Mouse (Mus musculus): ENCODE data around the gene Coro1a. TPM values are rescaled to one million over a fixed set of nuclear protein-coding genes. Genes with fewer than 3 reads are reported as not detected.
A peak's percentile ranks its signal among the peaks of the same experiment; 100 is the strongest.

The Coro1a gene
- polyA plus RNA-seq, 1 experiment: 1,755 TPM

DNA sequence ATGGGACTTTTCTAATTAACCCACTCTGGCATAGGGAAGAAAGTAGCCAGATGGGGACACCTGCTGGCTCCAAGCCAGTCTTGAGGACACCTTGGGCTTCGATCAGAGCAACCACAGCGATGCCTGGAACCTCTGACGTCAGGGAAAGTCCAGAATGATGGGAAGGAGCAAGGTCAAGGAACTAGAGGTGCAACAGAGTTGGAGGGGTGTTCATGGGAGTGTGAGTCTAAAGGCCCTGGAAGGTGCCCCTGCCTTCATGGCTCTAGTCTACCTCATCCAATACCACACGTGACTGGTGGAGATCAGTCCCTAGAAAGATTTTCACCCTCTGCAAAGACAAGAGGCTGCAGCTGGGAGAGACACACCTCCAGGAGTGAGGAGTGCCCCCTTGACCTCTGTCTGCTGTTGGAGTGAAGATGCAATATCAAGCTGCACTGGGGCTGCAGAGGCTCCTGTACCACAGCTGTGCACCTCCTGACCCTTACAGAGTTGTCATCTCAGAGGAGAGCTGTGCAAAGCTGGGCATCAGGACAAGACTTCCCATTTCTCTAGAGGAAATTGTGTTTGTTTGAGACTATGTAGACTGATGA, 30.9 kb downstream of the Coro1a start:
- H3K36me3 ChIP-seq (ENCODE audit: control insufficient read depth, insufficient read depth, low read length): peaks cover 18% of the 10 kb centered on the region
- no peaks in the 10 kb centered on the region for H3K27me3 ChIP-seq (ENCODE audit: control insufficient read depth, insufficient read depth, low read length)
- H3K4me3 ChIP-seq (ENCODE audit: extremely low read depth, insufficient read depth, insufficient read length): no peak overlapping the region
- TF ChIP-seq CTCF (IDR thresholded peaks at IDR 0.05; ENCODE audit: extremely low read depth, insufficient read depth, insufficient read length, insufficient replicate concordance): no peak
- no peak for TF ChIP-seq POLR2A (IDR thresholded peaks at IDR 0.05; ENCODE audit: low read depth, low read length)
- H3K4me1 ChIP-seq (ENCODE audit: control insufficient read depth, insufficient read depth, insufficient read length): no peaks in the 10 kb centered on the region
- no peak for DNase-seq (ENCODE audit: low read depth in 1 of 2, low spot score in 2 of 2)
- 63% methylated on average over 4 of the region's 4 CpGs for WGBS
- H3K27ac ChIP-seq (ENCODE audit: insufficient read depth, low read length): 0 out of 2 replicates have a peak overlapping the region, but pooled peaks have one; percentile 24

DNA sequence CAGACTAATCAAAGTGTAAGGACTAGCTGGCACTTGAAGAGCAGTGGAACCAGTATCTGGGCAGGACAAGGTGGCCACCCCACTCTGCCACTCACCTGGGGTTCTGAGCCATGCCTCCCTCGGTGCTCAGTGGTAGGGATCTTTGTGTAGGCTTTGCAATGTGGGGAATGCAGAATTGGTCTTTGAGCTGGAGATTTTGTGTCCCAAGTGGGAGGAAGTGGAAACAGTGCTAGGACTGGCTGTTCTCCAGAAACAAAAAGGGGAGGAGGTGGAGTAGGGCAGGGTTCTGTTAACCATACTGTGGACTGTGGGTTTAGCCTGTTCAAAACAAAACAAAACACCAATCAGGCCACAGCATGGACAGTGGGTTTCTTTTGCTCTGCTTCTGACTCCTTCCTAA, 31.4 kb downstream of the Coro1a start, which contains the start of gene Sult1a1:
Gene Sult1a1 (minus strand): TSS at position 226 of the 400 bp plus-strand sequence.
- Histone ChIP-seq H3K4me3 (ENCODE audit: extremely low read depth, insufficient read depth, insufficient read length) (peak within 1 kb of the TSS; percentile 12; the same call in 1 of the 2 replicates), H3K27me3 (ENCODE audit: control insufficient read depth, insufficient read depth, low read length) (no peaks in the 10 kb centered on the region), H3K27ac (ENCODE audit: insufficient read depth, low read length) (peak within 1 kb of the TSS; percentile 67; the same call in 1 of the 2 replicates), H3K4me1 (ENCODE audit: control insufficient read depth, insufficient read depth, insufficient read length) (no peaks in the 10 kb centered on the region), H3K36me3 (ENCODE audit: control insufficient read depth, insufficient read depth, low read length) (peaks cover 22% of the 10 kb centered on the region)
- DNase-seq (ENCODE audit: low read depth in 1 of 2, low spot score in 2 of 2): no peak
- TF ChIP-seq CTCF (IDR thresholded peaks at IDR 0.05; ENCODE audit: extremely low read depth, insufficient read depth, insufficient read length, insufficient replicate concordance) (no peak), POLR2A (IDR thresholded peaks at IDR 0.05; ENCODE audit: low read depth, low read length) (no peak)
- WGBS: 84% methylated on average over 1 of the region's 1 CpGs

DNA sequence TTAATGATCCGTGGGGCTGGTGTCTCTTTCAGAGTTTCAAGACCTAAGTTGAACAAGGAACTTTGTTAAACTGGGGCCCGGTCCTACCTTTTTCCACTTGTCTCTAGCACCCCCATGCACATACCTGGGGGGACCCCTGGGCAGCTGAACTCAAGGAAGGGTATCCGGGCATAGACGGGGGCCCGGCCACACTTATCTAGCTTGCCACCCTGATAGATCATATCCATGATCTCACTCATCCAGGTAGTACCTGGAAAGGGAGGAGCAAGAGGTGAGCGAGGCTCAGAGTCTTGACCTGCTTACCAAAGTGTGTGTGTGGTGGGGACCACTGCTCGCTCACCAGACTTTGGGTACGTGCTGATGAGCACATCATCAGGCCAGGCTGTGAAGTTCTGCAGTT, 32.5 kb downstream of the Coro1a start:
- no peak overlapping the region for H3K27ac ChIP-seq (ENCODE audit: insufficient read depth, low read length)
- 94% methylated on average over 8 of the region's 8 CpGs for WGBS
- H3K27me3 ChIP-seq (ENCODE audit: control insufficient read depth, insufficient read depth, low read length): no peaks in the 10 kb centered on the region
- no peak for TF ChIP-seq POLR2A (IDR thresholded peaks at IDR 0.05; ENCODE audit: low read depth, low read length)
- no peak for TF ChIP-seq CTCF (IDR thresholded peaks at IDR 0.05; ENCODE audit: extremely low read depth, insufficient read depth, insufficient read length, insufficient replicate concordance)
- no peak for DNase-seq (ENCODE audit: low read depth in 1 of 2, low spot score in 2 of 2)
- H3K36me3 ChIP-seq (ENCODE audit: control insufficient read depth, insufficient read depth, low read length): peaks cover 23% of the 10 kb centered on the region
- H3K4me3 ChIP-seq (ENCODE audit: extremely low read depth, insufficient read depth, insufficient read length): no peak overlapping the region
- H3K4me1 ChIP-seq (ENCODE audit: control insufficient read depth, insufficient read depth, insufficient read length): no peaks in the 10 kb centered on the region

DNA sequence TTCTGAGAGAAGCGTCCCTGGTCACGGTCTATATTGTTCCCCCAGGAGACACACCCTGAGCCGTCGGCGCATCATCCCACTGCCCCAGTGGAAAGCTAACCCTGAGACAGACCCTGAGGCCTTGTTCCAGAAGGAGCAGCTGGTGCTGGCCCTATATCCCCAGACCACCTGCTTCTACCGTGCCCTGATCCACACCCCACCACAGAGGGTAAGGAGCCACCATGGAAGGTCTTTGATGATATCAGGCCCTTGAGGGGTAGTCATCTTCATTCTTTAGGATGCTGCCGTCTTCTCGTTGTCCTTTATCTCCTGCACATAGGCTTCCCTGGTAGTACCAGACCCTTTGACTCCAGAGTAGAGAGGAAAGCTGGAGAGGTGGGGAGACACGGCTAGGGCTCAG, 35.5 kb downstream of the Coro1a start:
- H3K27me3 ChIP-seq (ENCODE audit: control insufficient read depth, insufficient read depth, low read length): no peaks in the 10 kb centered on the region
- peaks cover 23% of the 10 kb centered on the region for H3K36me3 ChIP-seq (ENCODE audit: control insufficient read depth, insufficient read depth, low read length)
- DNase-seq (ENCODE audit: low read depth in 1 of 2, low spot score in 2 of 2): no peak
- no peak overlapping the region for H3K4me3 ChIP-seq (ENCODE audit: extremely low read depth, insufficient read depth, insufficient read length)
- no peaks in the 10 kb centered on the region for H3K4me1 ChIP-seq (ENCODE audit: control insufficient read depth, insufficient read depth, insufficient read length)
- TF ChIP-seq POLR2A (IDR thresholded peaks at IDR 0.05; ENCODE audit: low read depth, low read length): no peak
- no peak for TF ChIP-seq CTCF (IDR thresholded peaks at IDR 0.05; ENCODE audit: extremely low read depth, insufficient read depth, insufficient read length, insufficient replicate concordance)
- no peak overlapping the region for H3K27ac ChIP-seq (ENCODE audit: insufficient read depth, low read length)
- 95% methylated on average over 9 of the region's 9 CpGs for WGBS

DNA sequence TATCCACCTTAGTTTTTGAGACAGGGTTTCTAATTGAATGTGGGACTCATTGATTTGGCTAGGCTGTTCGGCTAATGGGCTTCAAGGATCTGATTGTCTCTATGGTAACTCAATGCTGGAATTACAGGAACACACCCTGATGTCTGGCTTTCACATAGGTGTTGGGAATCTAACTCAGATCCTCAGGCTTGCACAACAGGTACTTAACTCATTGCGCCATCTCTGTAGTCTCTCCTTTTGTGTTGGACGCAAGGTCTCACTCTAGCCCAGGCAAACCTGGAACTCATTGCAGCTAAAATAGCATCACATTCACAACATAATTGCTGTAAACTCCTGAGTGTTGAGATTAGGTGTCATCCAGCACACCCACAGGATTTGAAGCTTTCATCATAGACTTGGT, 37.4 kb downstream of the Coro1a start:
- 95% methylated on average over 3 of the region's 3 CpGs for WGBS
- TF ChIP-seq CTCF (IDR thresholded peaks at IDR 0.05; ENCODE audit: extremely low read depth, insufficient read depth, insufficient read length, insufficient replicate concordance): no peak
- no peak for TF ChIP-seq POLR2A (IDR thresholded peaks at IDR 0.05; ENCODE audit: low read depth, low read length)
- peaks cover 28% of the 10 kb centered on the region for H3K36me3 ChIP-seq (ENCODE audit: control insufficient read depth, insufficient read depth, low read length)
- no peak overlapping the region for H3K4me3 ChIP-seq (ENCODE audit: extremely low read depth, insufficient read depth, insufficient read length)
- no peaks in the 10 kb centered on the region for H3K4me1 ChIP-seq (ENCODE audit: control insufficient read depth, insufficient read depth, insufficient read length)
- no peak for DNase-seq (ENCODE audit: low read depth in 1 of 2, low spot score in 2 of 2)
- H3K27me3 ChIP-seq (ENCODE audit: control insufficient read depth, insufficient read depth, low read length): no peaks in the 10 kb centered on the region
- no peak overlapping the region for H3K27ac ChIP-seq (ENCODE audit: insufficient read depth, low read length)

DNA sequence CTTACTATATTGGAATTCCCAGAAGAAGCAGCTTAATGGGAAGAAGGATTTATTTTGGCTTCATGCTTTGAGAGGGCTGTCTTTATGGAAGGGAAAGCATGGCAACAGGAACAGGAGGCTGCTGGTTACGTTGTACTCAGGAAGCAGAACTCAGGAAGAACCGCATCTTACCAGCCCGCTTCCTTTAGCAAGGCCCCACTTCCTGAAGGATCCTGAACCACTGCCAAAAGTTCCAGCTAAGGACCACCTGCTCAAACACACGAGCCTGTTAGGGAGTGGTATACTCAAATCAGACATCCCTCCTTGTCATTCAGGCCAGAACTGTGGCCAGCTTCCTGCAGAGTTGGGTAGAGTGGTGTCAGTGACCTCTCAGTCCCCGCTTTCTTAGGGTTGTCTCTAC, 39.1 kb downstream of the Coro1a start:
- Histone ChIP-seq H3K27ac (ENCODE audit: insufficient read depth, low read length) (no peak overlapping the region), H3K4me1 (ENCODE audit: control insufficient read depth, insufficient read depth, insufficient read length) (no peaks in the 10 kb centered on the region), H3K27me3 (ENCODE audit: control insufficient read depth, insufficient read depth, low read length) (no peaks in the 10 kb centered on the region), H3K4me3 (ENCODE audit: extremely low read depth, insufficient read depth, insufficient read length) (no peak overlapping the region), H3K36me3 (ENCODE audit: control insufficient read depth, insufficient read depth, low read length) (peaks cover 31% of the 10 kb centered on the region)
- DNase-seq (ENCODE audit: low read depth in 1 of 2, low spot score in 2 of 2): no peak
- TF ChIP-seq CTCF (IDR thresholded peaks at IDR 0.05; ENCODE audit: extremely low read depth, insufficient read depth, insufficient read length, insufficient replicate concordance) (no peak), POLR2A (IDR thresholded peaks at IDR 0.05; ENCODE audit: low read depth, low read length) (no peak)
- WGBS: 67% methylated on average over 5 of the region's 5 CpGs

DNA sequence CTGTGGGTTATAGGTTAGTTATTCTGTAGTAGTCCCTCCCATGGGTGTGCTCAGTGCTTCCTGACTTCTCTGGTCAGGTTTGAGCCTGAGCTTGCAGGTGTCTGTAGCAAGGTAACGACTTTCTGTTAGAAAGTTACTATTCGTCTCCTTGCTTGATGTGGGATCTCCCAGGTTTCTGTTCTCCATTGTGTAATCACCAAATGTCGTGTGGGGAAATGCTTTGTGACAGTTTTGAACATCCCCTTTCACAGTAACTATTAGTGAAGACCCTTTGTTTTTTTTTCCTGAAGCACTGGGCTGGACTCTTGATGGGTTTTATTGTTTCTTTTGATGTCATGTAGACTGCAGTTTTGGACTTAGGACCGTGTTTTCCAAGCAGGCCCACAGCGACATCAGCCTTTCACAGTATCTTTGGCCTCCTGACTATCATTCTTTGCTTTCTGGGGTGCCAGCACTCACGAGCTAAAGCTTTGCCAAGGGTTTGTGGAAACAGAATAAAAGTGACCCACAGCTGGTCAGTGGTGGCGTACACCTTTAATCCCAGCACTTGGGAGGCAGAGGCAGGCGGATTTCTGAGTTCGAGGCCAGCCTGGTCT, 40.0 kb downstream of the Coro1a start:
- Histone ChIP-seq H3K27ac (ENCODE audit: insufficient read depth, low read length) (no peak overlapping the region), H3K4me1 (ENCODE audit: control insufficient read depth, insufficient read depth, insufficient read length) (no peaks in the 10 kb centered on the region), H3K36me3 (ENCODE audit: control insufficient read depth, insufficient read depth, low read length) (peaks cover 24% of the 10 kb centered on the region), H3K4me3 (ENCODE audit: extremely low read depth, insufficient read depth, insufficient read length) (no peak overlapping the region), H3K27me3 (ENCODE audit: control insufficient read depth, insufficient read depth, low read length) (no peaks in the 10 kb centered on the region)
- DNase-seq (ENCODE audit: low read depth in 1 of 2, low spot score in 2 of 2): no peak
- TF ChIP-seq POLR2A (IDR thresholded peaks at IDR 0.05; ENCODE audit: low read depth, low read length) (no peak), CTCF (IDR thresholded peaks at IDR 0.05; ENCODE audit: extremely low read depth, insufficient read depth, insufficient read length, insufficient replicate concordance) (no peak)
- WGBS: 71% methylated on average over 9 of the region's 9 CpGs

Measured in spleen, adult 2 months (tissue).